Mouse (Mus musculus): ENCODE results near the gene Txn1. TPM values are rescaled to one million over a fixed set of nuclear protein-coding genes. Genes with fewer than 3 reads are reported as not detected.

The Txn1 gene
- polyA plus RNA-seq, 1 experiment from 2014 or later: 282 TPM

Other genes with a start within 250 kb of the Txn1 start
- 17.0 and 17.7 TPM in 2 replicates for gene Akap2, start 238.8 kb downstream of the Txn1 start, polyA plus RNA-seq (2015; fragmentation: Nextera tagmentation; extraction: Ambion mirVana)
- 0.09 and 0.19 TPM in 2 replicates for gene D630039A03Rik, start 40.1 kb downstream of the Txn1 start, polyA plus RNA-seq (2015; fragmentation: Nextera tagmentation; extraction: Ambion mirVana)
- gene Txndc8, start 52.7 kb upstream of the Txn1 start, polyA plus RNA-seq (2015; fragmentation: Nextera tagmentation; extraction: Ambion mirVana): not detected in 2 replicates